Mouse (Mus musculus) adrenal gland, postnatal 25 days (tissue): Measurements from ENCODE around the gene Sub1. TPM values are rescaled to one million over a fixed set of nuclear protein-coding genes. Genes with fewer than 3 reads are reported as not detected.

Source experiments
- DNase-seq: peaks from one replicate; pipeline ENCODE4 v3.0.0; 2021; ENCODE audit warnings: mixed read lengths
- total RNA-seq: library from RNA; stranded (reverse); gene quantifications from 2 replicates; pipeline ENCODE4 v1.2.3, GENCODE M21; 2021

Sub1 gene
- total RNA-seq, 1 experiment from 2014 or later, result 209 TPM

DNA sequence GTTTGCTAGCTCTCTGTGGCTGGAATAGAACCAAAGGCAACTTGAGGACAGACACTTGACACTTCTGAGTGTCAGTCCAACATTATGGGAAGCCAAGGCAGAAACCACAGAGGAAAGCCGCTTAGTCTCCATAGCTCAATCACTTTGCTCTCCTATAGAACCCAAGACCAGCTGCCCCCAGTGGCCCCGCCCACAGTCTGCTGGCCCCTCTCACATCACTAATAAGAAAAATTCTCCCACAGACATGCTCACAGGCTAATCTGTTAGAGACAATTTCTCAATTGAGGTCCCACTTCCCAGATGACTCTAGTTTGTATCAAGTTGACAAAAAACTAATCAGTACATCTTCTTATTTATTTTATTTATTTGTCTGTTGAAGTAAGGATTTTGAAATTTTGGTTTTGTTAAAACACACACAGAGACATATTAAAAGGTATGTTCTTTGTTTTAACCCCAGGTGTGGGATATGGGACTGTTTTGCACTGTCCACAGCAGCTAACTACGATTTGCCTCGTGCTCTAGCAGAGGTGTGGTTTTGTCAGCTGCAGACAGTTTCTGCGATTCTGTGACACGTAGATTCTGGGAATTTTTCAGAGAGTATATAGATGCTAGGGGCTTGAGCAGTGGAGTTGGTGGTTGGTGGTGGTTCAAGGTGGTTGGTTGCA, 16.9 kb upstream of the Sub1 start:
- no peak for DNase-seq

DNA sequence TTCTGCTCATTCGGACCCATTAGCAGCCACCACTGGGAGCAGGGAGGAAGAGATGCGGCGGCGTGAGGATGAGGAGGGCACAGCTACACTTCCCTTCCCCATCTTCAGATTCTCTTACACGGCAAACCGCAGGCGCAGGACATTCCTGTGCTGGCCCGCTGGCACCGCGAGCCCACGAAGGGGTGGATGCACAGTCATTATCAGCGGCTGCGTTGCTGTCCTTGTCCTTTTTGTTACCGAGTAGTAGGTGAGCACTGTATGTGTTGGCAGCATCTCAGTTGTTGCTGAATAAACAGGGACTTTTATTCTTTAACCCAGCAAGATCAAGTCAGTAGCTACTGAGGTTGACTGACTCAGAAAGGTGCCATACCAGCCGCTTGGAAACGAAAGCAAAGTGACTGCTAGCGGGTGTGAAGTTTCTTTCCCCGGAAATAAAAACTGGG, 13.8 kb upstream of the Sub1 start:
- no peak for DNase-seq

- DNase-seq, result no peak
Observed at GRCm38 (mm10) chr15:12009712-12010601, 13.2 kb upstream of the Sub1 start.

DNA sequence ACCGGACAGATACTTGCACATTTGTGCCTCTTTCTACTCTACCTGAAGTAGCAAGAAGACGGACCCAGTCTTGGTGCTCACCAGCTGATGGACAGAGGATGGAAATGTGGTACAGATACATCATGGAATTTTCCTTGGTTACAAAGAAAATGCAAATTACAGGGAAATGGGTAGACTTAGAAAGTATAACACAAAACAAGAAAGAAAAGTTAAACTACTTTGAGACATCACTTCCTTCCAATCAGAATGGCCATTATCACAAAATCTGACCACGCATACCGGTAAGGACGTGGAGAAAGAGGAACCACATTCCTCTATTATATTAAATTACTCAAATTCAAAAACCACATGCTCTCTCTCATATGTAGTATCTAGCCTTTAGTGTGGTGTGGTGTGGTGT, 12.1 kb upstream of the Sub1 start:
- DNase-seq, result no peak

- DNase-seq, result no peak
Observed at GRCm38 (mm10) chr15:12007971-12008800, 11.4 kb upstream of the Sub1 start.

GRCm38 (mm10) chr15:12007421-12007820, 10.6 kb upstream of the Sub1 start:
- no peak for DNase-seq

GRCm38 (mm10) chr15:12006169-12006568, 9.4 kb upstream of the Sub1 start:
- DNase-seq, result no peak

GRCm38 (mm10) chr15:11995815-11996201, 975 bp downstream of the Sub1 start:
- DNase-seq, result peak; percentile 93

GRCm38 (mm10) chr15:11994921-11995814, 1.6 kb downstream of the Sub1 start:
- DNase-seq, result peak; percentile 58

DNA sequence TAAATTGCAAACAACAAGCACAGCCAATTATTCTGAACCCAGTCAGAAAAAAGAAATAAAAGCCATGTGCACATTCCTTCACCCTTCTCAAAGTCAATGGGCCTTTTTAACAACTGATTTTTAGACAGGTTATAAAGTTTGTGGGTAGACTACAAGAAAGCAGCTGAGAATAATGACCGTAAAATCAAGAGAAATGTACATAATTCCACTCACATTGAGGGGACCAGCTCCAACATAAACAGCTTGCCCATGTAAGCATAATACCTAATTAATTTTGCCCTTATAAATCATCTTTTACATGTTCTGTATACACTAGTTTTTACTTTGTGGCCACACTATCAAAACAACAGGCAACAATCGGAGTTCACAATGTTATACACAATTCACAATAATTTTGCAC, 2.8 kb downstream of the Sub1 start:
- DNase-seq, result no peak

DNA sequence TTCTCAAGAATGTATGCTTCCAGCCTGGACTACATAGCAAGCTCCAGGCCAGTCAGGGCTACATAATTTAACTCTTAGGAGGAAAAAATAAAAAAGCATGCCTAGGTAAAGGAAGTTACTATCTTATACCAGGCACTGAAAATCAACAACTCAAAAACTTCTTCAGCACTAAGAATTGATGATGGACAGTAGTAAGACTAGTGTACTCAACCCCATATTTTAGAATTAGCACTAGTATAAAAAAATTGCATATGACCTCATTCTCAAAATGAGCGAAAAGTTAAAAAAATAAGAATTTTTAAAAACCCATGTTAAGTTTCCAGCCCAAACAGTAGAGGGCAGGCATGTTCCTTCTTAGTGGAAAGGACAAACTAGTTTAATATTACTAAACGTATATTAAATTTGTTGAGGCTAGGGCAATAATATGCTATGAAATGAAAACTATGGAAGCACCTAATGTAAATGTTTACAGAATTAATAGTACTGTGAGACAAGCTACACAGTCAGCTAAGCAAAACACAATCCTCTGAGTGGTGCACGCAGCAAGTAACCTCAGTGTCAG, 5.2 kb downstream of the Sub1 start:
- no peak for DNase-seq

- no peak for DNase-seq
Observed at GRCm38 (mm10) chr15:11988580-11988979, 8.2 kb downstream of the Sub1 start.

- DNase-seq, result no peak
Observed at GRCm38 (mm10) chr15:11987892-11988291, 8.9 kb downstream of the Sub1 start.

DNA sequence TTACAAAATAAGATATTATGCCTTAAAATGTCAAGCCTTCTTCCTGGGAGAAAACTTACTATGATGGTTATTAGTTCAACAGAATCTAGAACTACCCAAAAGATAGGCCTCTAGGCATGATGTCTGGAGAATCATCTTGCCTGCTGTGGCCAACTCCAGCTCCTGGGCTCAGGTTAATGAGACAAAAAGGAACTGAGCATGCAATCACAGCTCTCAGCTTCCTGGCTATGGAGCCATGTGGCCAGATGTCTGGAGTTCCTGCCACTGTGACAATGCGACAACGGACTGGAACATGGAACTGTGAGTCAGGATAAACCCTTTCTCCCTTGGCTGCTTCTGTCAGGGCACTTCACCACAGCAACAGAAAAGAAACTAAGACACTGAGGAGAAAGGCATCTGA, 14.8 kb downstream of the Sub1 start:
- DNase-seq, result no peak

DNA sequence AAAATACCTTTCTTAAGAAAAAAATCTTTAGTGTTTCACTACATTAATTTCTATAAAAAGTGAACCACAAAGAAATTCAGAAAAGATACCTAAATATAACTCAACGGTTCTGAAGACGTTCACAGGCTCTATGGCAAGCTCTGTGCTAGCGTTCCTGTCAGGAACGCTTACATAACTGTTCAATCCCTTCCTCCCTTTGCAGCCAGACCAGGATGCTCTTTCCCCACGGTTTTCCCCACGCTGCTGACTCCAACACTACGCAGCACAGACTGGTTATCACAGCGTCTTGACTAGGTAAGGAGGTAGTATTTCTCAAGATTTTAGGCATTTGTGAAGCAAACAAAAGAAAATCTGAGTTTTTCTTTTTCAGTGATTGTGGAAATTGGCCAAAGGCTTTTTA, 15.3 kb downstream of the Sub1 start:
- DNase-seq, result no peak

GRCm38 (mm10) chr15:11978175-11978574, 18.6 kb downstream of the Sub1 start:
- DNase-seq, result no peak

GRCm38 (mm10) chr15:11977071-11977470, 19.7 kb downstream of the Sub1 start:
- DNase-seq, result no peak

GRCm38 (mm10) chr15:11975836-11976235, 20.9 kb downstream of the Sub1 start:
- DNase-seq, result peak; percentile 23

DNA sequence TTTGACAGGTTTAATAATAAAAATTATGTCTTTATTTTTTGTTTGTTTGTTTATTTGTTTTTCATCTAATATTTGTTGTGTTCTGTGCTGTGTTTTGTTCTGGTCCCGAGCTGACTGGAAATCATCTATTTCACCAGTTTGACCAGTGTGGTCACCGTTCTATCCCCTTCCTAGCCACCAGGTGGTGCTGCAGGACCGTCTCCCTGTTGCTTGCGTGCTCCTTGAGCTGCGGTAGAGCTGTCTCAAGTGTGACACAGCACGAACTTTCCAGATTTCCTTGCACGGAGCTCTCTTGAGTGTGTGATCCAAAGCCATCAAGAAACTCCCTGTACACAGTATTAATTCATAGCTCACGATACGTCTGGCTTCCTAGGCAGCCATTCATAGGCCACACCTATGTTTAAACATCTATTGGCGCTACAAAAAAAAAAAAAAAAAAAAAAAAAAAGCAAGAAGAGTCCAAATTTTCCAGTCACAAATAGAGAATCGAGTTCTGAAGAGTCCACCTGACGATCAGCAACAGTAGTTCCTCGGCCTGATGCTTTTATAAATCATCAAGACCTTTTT, 24.8 kb downstream of the Sub1 start:
- peak; percentile 84 for DNase-seq

DNA sequence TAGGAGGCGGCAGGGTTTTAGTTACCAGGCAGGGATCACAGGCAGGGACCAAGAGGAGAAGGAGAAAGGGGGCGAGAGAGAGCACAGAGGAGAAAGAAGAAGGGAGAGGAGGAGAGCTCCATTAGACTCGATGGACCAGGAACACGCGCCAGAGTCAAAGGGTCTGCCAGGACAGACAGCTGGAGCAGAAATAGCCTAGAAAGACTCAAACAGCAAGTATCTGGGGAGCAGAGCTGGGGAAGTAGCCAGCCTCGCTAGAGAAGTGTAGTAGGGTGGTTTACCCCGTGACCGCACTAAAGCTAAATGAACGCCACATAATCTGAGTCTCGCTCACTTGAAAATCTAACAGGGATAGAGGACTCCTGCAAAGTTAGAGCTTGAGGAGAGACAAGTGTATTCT, 26.2 kb downstream of the Sub1 start:
- no peak for DNase-seq

DNA sequence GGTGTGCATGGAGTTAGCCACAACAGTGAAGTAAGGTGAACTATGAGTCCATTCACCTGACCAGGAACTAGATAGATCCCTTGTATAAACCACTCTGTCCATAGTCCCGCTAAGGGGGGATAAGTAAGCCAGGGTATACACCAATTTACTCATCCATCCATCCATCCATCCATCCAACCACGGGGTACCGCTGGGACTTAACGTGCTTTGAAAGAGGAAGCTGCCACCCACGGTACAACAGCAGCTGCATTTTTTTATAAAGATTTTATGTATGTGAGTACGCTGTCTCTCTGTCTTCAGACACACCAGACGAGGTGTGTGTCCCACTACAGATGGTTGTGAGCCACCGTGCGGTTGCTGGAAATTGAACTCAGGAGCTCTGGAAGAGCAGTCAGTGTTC, 27.9 kb downstream of the Sub1 start:
- no peak for DNase-seq
